Mouse (Mus musculus) testis, postnatal 14 days (tissue): ENCODE data around the gene Chst11.

Experiments used
- DNase-seq: peaks from one replicate; pipeline ENCODE4 v3.0.0; 2021; ENCODE audit warnings: low spot score

Gene Chst11

GRCm38 (mm10) chr10:83145836-83146235, 160.5 kb downstream of the Chst11 start:
- DNase-seq = no peak

GRCm38 (mm10) chr10:83149342-83150178, 164.3 kb downstream of the Chst11 start:
- DNase-seq = no peak

- DNase-seq = no peak
Measured at GRCm38 (mm10) chr10:83150587-83150986, 165.3 kb downstream of the Chst11 start.

GRCm38 (mm10) chr10:83151362-83151761, 166.1 kb downstream of the Chst11 start:
- DNase-seq = no peak

GRCm38 (mm10) chr10:83151896-83152685, 166.8 kb downstream of the Chst11 start:
- no peak for DNase-seq

GRCm38 (mm10) chr10:83152723-83153122, 167.4 kb downstream of the Chst11 start:
- no peak for DNase-seq

- no peak for DNase-seq
Measured at GRCm38 (mm10) chr10:83153374-83153773, 168.1 kb downstream of the Chst11 start.

GRCm38 (mm10) chr10:83153887-83154286, 168.6 kb downstream of the Chst11 start:
- DNase-seq = no peak

- no peak for DNase-seq
Measured at GRCm38 (mm10) chr10:83157289-83157688, 172.0 kb downstream of the Chst11 start.

- DNase-seq = no peak
Measured at GRCm38 (mm10) chr10:83158322-83158721, 173.0 kb downstream of the Chst11 start.

GRCm38 (mm10) chr10:83159229-83159628, 173.9 kb downstream of the Chst11 start:
- DNase-seq = no peak

- DNase-seq = no peak
Measured at GRCm38 (mm10) chr10:83161656-83162365, 176.5 kb downstream of the Chst11 start.

GRCm38 (mm10) chr10:83163946-83164345, 178.6 kb downstream of the Chst11 start:
- no peak for DNase-seq

GRCm38 (mm10) chr10:83164901-83165435, 179.7 kb downstream of the Chst11 start:
- no peak for DNase-seq

GRCm38 (mm10) chr10:83165521-83166243, 180.4 kb downstream of the Chst11 start:
- DNase-seq = no peak

GRCm38 (mm10) chr10:83166272-83166671, 181.0 kb downstream of the Chst11 start:
- DNase-seq = no peak

- no peak for DNase-seq
Measured at GRCm38 (mm10) chr10:83167492-83167891, 182.2 kb downstream of the Chst11 start.

- no peak for DNase-seq
Measured at GRCm38 (mm10) chr10:83168303-83169056, 183.2 kb downstream of the Chst11 start.

GRCm38 (mm10) chr10:83169554-83169953, 184.3 kb downstream of the Chst11 start:
- DNase-seq = no peak

GRCm38 (mm10) chr10:83178151-83178550, 192.9 kb downstream of the Chst11 start:
- no peak for DNase-seq

GRCm38 (mm10) chr10:83178661-83179060, 193.4 kb downstream of the Chst11 start:
- DNase-seq = no peak
